Mouse (Mus musculus) layer of hippocampus, adult 2 months (tissue): Measurements from ENCODE around the gene Tiam2. TPM values are rescaled to one million over a fixed set of nuclear protein-coding genes. Genes with fewer than 3 reads are reported as not detected.

ENCODE experiments used
- DNase-seq, 2 experiments: peaks; one replicate each; pipeline ENCODE4 v3.0.0; 2022; ENCODE audit warnings: low spot score in 2 of 2
- H3K27ac ChIP-seq: fragments of 200-600 bp; 2 replicates; pipeline ENCODE4 v1.8.1; 2022
- H3K4me3 ChIP-seq: fragments of 200-600 bp; 2 replicates; pipeline ENCODE4 v1.8.1; 2022; ENCODE audit warnings: mild to moderate bottlenecking
- CTCF ChIP-seq: fragments of 200-600 bp; conservative IDR thresholded peaks from 2 replicates; pipeline ENCODE4 v1.8.1; 2022; ENCODE audit warnings: antibody characterized with exemption, mild to moderate bottlenecking, moderate library complexity
- total RNA-seq, 2 experiments: library from RNA; stranded (reverse); gene quantifications; 2 replicates each; pipeline ENCODE4 v1.2.3; 2021

The Tiam2 gene
- total RNA-seq, 2 experiments from 2014 or later: 33.8 to 42.9 TPM

DNA sequence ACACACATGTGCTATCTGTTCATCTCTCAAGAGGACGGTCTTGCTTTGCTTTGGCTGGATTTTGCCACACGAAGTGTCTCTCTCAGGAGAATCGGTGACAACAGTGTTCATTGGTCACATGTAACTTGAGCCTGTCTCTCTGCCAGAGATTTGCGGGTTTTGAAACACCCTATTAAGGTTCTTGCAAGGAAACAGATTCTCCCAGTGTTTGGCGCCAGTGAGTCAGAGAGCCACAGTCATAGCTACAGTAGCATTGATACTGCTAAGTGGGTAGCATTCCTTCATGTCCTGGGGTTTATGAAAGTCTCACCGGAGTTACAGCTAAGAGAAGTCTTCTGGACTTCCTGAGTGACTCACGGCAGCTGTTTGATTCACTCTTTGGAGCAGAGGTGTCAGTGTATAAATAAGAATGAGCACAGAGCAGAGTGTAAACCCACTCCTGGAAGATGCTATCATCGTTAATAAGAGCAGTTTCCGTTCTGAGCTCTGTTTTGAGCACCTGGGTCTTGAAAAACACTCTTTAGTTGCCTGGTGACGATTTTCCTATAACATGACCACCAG is 93.1 kb downstream of the Tiam2 start:
- no peak overlapping the region for H3K4me3 ChIP-seq
- TF ChIP-seq CTCF: no peak
- no peak overlapping the region for H3K27ac ChIP-seq
- no peak for DNase-seq

DNA sequence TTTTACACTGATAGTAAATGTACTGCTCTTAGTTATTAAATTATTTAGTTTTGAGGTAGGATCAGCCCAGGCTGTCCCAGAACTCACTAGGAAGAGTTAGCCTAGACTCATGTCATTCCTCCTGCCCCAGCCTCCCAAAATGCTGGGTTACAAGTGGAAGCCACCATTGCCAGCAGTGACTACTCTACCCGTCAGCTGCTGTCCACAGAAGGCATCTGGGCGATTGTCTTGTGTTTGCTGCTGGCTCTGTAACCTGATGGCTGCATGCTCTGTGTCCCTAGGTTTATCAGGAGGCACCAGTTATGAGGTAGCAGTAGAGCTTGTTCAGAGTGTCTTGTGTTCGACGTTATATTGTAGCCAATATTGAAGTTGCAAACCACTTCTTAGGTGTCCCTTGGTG is 93.8 kb downstream of the Tiam2 start:
- Histone ChIP-seq H3K4me3 (no peak overlapping the region), H3K27ac (no peak overlapping the region)
- no peak for TF ChIP-seq CTCF
- no peak for DNase-seq

DNA sequence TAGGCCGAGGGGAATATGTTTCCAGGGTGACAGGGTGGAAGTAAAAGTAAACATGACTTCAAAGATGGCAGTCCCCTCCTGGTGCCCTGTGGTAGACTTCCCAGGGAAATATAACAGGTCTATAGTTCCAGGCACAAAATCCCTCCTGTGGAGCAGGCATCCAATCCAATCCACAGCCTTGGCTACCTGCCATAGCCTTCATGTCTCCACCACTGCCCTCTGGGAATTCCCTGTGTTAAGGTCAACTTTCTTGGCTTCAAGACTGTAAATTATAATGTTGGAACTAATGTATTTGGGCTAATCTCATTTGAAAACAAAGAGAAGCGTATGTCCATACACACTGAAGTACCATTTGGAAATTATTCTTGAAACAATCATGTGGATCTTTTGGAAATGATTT is 97.0 kb downstream of the Tiam2 start:
- H3K27ac ChIP-seq: no peak overlapping the region
- no peak for DNase-seq
- no peak overlapping the region for H3K4me3 ChIP-seq
- no peak for TF ChIP-seq CTCF

DNA sequence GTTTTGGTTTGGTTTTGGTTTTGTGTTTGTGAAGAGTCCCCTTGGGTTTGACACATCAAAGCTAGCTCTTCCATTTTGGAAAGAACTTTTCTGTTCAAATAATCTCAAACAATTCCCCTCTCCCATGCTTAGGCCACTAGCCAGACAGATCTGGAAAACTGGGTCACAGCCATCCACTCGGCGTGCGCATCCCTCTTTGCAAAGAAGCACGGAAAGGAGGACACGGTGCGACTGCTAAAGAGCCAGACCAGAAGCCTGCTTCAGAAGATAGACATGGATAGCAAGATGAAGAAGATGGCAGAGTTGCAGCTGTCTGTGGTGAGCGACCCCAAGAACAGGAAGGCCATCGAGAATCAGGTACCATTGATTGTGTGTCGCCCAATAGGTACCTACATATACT is 102.3 kb downstream of the Tiam2 start:
- no peak for DNase-seq
- Histone ChIP-seq H3K27ac (no peak overlapping the region), H3K4me3 (no peak overlapping the region)
- TF ChIP-seq CTCF: no peak

- no peak for TF ChIP-seq CTCF
- no peak for DNase-seq
- Histone ChIP-seq H3K27ac (no peak overlapping the region), H3K4me3 (no peak overlapping the region)
Observed at GRCm38 (mm10) chr17:3432590-3433498, 106.5 kb downstream of the Tiam2 start.

GRCm38 (mm10) chr17:3433521-3434271 is 107.3 kb downstream of the Tiam2 start:
- Histone ChIP-seq H3K27ac (no peak overlapping the region), H3K4me3 (no peak overlapping the region)
- no peak for DNase-seq
- peak; percentile 33 for TF ChIP-seq CTCF

GRCm38 (mm10) chr17:3435299-3435698 is 108.9 kb downstream of the Tiam2 start:
- Histone ChIP-seq H3K4me3 (no peak overlapping the region), H3K27ac (no peak overlapping the region)
- TF ChIP-seq CTCF: no peak
- DNase-seq: no peak

DNA sequence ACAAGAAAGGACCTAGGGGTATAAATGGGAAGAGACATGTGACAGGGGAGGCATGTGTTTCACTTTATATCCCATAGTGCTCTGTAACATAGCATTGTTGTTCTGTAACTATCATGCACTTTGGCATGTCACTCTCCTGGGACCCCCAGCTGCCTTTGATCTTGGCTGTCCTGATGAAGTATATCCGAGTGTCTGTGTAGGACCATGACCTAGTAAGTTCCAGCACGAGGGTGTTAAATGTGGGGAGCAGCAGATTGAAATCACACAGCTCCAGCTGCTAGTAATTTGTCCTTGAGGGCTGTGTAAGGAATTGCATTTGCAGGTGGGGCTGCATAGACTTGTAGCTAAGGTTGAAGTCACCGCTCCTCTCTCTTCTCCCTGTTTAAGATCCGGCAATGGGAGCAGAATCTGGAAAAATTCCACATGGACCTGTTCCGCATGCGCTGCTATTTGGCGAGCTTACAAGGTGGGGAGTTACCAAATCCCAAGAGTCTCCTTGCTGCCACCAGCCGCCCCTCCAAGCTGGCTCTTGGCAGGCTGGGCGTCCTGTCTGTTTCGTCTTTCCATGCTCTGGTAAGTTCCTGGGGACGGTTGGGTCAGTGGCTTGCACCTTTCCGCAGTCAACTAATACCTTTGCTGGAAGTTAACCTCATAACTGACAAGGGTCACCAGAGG is 110.6 kb downstream of the Tiam2 start:
- no peak for DNase-seq
- TF ChIP-seq CTCF: no peak
- no peak overlapping the region for H3K4me3 ChIP-seq
- H3K27ac ChIP-seq: no peak overlapping the region

- DNase-seq: peak; percentile 16 to 32
- Histone ChIP-seq H3K27ac (no peak overlapping the region), H3K4me3 (no peak overlapping the region)
- no peak for TF ChIP-seq CTCF
Observed at GRCm38 (mm10) chr17:3442526-3443401, 116.4 kb downstream of the Tiam2 start.

DNA sequence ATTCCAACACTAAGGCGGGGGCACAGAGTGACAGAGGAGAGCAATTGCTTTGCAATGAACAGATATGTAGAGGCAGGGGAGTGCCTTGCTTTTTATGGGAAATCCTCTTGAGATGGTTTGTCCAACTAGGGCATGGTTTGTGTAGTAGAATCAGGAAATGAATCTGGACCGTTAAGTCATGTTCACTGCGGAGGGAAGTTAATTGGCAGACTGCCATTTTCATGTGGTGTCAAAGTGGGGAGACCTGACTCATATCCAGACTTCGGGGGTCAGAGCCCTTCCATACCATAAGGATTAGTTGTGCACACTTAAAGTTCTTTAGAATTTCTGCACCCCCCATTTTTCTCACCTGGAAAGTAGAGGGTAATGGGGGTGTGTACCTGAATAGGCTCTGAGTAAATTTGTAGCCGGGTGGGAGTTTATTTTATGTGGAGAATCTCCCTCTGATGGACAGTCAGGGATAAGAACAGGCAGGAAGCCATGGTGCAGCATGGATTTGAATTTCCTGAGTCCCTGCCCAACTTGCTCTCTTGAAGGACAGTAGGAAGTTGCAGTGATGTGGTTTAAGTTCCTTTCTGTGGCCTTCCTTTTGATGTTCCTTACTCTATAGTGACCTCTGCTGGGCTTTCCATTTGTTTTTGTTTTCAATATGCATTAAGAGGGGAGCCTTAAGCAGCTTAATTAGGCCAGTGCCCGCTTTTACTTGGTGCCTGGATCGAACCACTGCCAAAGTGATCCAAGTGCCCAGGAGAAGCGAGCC is 120.0 kb downstream of the Tiam2 start:
- H3K27ac ChIP-seq: no peak overlapping the region
- TF ChIP-seq CTCF: peak; percentile 77
- H3K4me3 ChIP-seq: no peak overlapping the region
- DNase-seq: peak; percentile 44 to 52

GRCm38 (mm10) chr17:3448725-3449124 is 122.4 kb downstream of the Tiam2 start:
- DNase-seq: peak; percentile 58 to 74
- H3K4me3 ChIP-seq: no peak overlapping the region

More at GRCm38 (mm10) chr17:3448725-3449124, 122.4 kb downstream of the Tiam2 start:
- no peak overlapping the region for H3K27ac ChIP-seq
- TF ChIP-seq CTCF: peak; percentile 94
